Mouse (Mus musculus): Measurements from ENCODE around the gene Rtcb.
A peak's percentile ranks its signal among the peaks of the same experiment; 100 is the strongest.

GRCm38 (mm10) chr10:85968157-85968634 lies 10.6 kb upstream of the Rtcb start:
- peak; percentile 64; the same call in 1 of the 2 replicates for TF ChIP-seq CTCF (IDR thresholded peaks at IDR 0.05; ENCODE audit: low read depth, low read length)
- TF ChIP-seq GATA1 (IDR thresholded peaks at IDR 0.05; ENCODE audit: borderline replicate concordance, low read length) = no peak
- no peak for TF ChIP-seq TAL1 (conservative IDR thresholded peaks at IDR 0.05; ENCODE audit: low read depth, low read length)
